Mouse (Mus musculus) limb, embryonic 12.5 days (tissue): Measurements from ENCODE around the gene Pdpk1. TPM values are rescaled to one million over a fixed set of nuclear protein-coding genes. Genes with fewer than 3 reads are reported as not detected.

Experiments used
- ATAC-seq: fragments of 200-750 bp; cut with Nextera tagmentation; 2 replicates; pipeline ENCODE4 v1.8.0; 2017; ENCODE audit warnings: low read depth, moderate TSS enrichment; ENCODE audit not compliant: insufficient number of reproducible peaks, insufficient read depth, low FRiP score, low TSS enrichment
- H3K27ac ChIP-seq: fragments of 300-500 bp; sonication (generic); 2 replicates; pipeline ENCODE4 v1.5.1; 2016; ENCODE audit warnings: mild to moderate bottlenecking, moderate library complexity
- H3K27me3 ChIP-seq: fragments of 300-500 bp; sonication (generic); 2 replicates; pipeline ENCODE4 v1.6.1; 2016; ENCODE audit warnings: mild to moderate bottlenecking, moderate library complexity
- H3K36me3 ChIP-seq: fragments of 300-500 bp; sonication (generic); 2 replicates; pipeline ENCODE4 v1.6.1; 2016; ENCODE audit warnings: mild to moderate bottlenecking, moderate library complexity
- H3K4me1 ChIP-seq: fragments of 300-500 bp; sonication (generic); replicated peaks from 2 replicates; pipeline ENCODE4 v1.6.1; 2016
- H3K4me2 ChIP-seq: fragments of 300-500 bp; sonication (generic); 2 replicates; pipeline ENCODE4 v1.6.1; 2016; ENCODE audit warnings: mild to moderate bottlenecking, moderate library complexity
- H3K4me3 ChIP-seq: fragments of 300-500 bp; sonication (generic); replicated peaks from 2 replicates; pipeline ENCODE4 v1.5.1; 2016; ENCODE audit warnings: mild to moderate bottlenecking
- H3K9ac ChIP-seq: fragments of 300-500 bp; sonication (generic); replicated peaks from 2 replicates; pipeline ENCODE4 v1.6.1; 2016; ENCODE audit warnings: mild to moderate bottlenecking, moderate library complexity
- H3K9me3 ChIP-seq: fragments of 300-500 bp; sonication (generic); 2 replicates; pipeline ENCODE4 v1.6.1; 2016; ENCODE audit warnings: mild to moderate bottlenecking, moderate library complexity
- WGBS: fragments of 180-500 bp; shearing (Covaris S2); methylation state at CpG from one replicate; pipeline ENCODE4 v1.1.7; 2016; 5-methylcytosine and 5-hydroxymethylcytosine counted together
- polyA plus RNA-seq: library from polyadenylated mRNA; unstranded; fragments of >200 nt; fragmentation: Nextera tagmentation; extraction: Ambion mirVana; gene quantifications from 2 replicates; pipeline ENCODE4 v1.2.1, GENCODE M21; 2016

The Pdpk1 gene
- polyA plus RNA-seq, 1 experiment from 2014 or later: 38.5 TPM

DNA sequence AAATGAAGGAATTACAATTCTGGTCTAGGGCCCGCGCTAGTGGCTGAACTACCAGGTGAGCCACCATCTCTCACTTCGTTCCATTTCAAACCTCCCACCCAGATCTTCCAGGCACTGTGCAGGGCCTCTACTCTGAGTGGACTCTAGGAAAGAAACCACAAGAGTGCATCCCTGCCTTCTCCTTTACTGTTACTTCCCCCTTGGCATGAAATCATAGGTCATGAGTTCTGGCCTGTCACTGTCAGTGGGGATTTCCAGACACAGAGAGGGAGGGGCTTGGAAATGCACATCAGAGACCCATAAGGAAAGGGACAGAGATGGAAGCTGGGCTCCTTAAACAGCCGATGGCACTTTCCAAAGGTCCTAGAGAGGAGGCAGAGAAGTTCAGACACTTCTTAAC, 21.0 kb upstream of the Pdpk1 start:
- Histone ChIP-seq H3K27ac (no peak overlapping the region), H3K4me1 (peaks cover 19% of the 10 kb centered on the region), H3K9ac (no peak overlapping the region), H3K27me3 (no peaks in the 10 kb centered on the region), H3K4me3 (no peak overlapping the region), H3K9me3 (no peaks in the 10 kb centered on the region), H3K4me2 (no peak overlapping the region), H3K36me3 (peaks cover 11% of the 10 kb centered on the region)
- no peak for ATAC-seq
- WGBS: 82% methylated on average over 4 of the region's 4 CpGs

DNA sequence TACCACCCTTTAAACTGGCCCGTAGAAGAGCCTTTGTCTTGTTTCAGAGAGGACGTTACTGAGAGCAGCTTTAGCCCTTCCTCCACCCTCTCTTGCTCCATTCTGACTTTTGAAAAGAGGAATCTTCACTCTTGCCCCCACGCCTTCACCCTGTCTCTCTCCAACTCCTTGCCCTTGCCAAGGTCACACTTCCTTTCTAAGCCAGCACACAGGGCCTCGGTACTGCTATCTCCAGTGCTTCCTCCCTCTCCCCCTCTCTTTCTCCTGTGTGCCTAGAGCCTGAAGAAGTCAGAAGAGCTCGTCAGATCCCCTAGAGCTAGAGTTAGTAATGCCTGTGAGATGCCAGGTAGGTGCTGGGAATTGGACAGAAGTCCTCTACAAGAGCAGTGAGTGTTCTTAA, 20.0 kb upstream of the Pdpk1 start:
- Histone ChIP-seq H3K27ac (no peak overlapping the region), H3K4me2 (no peak overlapping the region), H3K9me3 (no peaks in the 10 kb centered on the region), H3K36me3 (peaks cover 18% of the 10 kb centered on the region), H3K4me3 (no peak overlapping the region), H3K9ac (no peak overlapping the region), H3K27me3 (no peaks in the 10 kb centered on the region), H3K4me1 (peaks cover 19% of the 10 kb centered on the region)
- 82% methylated on average over 5 of the region's 5 CpGs for WGBS
- ATAC-seq: no peak

DNA sequence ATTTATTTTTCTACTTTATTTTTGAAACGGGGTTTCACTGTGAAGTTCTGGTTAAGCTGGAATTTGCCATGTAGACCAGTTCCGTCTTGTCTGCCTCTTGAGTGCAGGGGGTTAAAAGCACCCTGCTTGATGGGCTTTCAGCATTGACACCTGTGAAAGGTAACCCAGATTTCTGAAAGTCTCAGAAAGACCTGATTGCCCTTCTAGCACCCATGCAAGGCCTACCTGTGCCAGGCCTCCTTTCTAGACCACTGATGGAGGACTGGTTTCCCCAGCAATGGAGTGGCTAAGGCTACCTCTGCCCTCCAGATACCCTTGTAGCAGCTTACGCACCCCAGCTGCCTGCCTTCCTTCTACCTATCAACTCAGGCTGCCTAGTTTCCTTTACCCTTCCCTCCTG, 19.4 kb upstream of the Pdpk1 start:
- 72% methylated on average over 3 of the region's 3 CpGs for WGBS
- no peak for ATAC-seq
- peaks cover 24% of the 10 kb centered on the region for H3K36me3 ChIP-seq

DNA sequence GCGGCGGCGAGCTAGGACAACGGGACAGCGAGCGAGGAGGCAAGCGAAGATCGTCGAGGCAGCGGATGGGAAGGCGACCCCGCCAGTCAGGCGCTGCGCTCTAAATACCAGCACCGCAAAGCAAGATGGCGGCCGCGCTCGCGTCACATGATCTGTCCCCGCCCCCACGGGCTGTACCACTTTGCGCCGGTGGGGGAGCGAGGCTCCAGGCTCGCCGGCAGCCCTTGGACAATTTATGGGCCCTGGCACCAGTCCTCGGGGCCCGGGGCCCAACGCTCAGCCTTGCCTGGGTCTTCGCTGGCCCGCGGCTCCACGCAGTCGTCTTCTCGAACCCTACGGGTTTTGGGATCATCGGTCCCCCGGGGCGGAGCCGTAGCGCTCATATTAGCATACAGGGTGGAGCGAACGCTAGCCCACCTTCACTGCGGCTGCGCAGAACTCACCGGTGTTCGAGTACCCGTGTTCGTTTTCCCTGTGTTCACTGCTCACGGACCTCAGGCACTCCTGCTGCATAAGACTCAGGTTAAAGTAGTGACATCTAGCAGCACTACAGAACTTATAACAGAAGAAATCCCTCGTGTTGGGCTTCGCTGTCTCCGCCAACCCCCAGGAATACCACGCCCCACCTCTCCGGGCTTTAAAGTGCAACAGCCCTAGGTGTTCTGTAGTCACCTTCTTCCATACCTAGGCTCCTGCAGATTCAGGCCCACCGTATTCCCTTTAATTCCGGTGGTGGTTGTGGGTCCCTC, 18.8 kb upstream of the Pdpk1 start, which contains the start of gene Atp6v0c:
Atp6v0c (minus strand) TSS at position 386 of the 749 bp plus-strand sequence.
- H3K36me3 ChIP-seq: peaks cover 30% of the 10 kb centered on the region
- H3K27ac ChIP-seq: peak within 1 kb of the TSS; percentile 97
- under 1% methylated on average over 58 of the region's 58 CpGs for WGBS
- H3K27me3 ChIP-seq: no peaks in the 10 kb centered on the region
- H3K4me1 ChIP-seq: peaks cover 19% of the 10 kb centered on the region
- peak within 1 kb of the TSS; percentile 85 for H3K9ac ChIP-seq
- H3K4me3 ChIP-seq: peak within 1 kb of the TSS; percentile 88
- ATAC-seq: peak; percentile 85
- no peaks in the 10 kb centered on the region for H3K9me3 ChIP-seq
- H3K4me2 ChIP-seq: peak within 1 kb of the TSS; percentile 92

More for the DNA sequence above, 19.4 kb upstream of the Pdpk1 start:
- Histone ChIP-seq H3K27ac (peak overlapping the region; percentile 97; the same call in 1 of the 2 replicates), H3K9me3 (no peaks in the 10 kb centered on the region), H3K4me2 (peak overlapping the region; percentile 92), H3K27me3 (no peaks in the 10 kb centered on the region), H3K4me1 (peaks cover 19% of the 10 kb centered on the region), H3K4me3 (peak overlapping the region; percentile 88), H3K9ac (peak overlapping the region; percentile 85)

DNA sequence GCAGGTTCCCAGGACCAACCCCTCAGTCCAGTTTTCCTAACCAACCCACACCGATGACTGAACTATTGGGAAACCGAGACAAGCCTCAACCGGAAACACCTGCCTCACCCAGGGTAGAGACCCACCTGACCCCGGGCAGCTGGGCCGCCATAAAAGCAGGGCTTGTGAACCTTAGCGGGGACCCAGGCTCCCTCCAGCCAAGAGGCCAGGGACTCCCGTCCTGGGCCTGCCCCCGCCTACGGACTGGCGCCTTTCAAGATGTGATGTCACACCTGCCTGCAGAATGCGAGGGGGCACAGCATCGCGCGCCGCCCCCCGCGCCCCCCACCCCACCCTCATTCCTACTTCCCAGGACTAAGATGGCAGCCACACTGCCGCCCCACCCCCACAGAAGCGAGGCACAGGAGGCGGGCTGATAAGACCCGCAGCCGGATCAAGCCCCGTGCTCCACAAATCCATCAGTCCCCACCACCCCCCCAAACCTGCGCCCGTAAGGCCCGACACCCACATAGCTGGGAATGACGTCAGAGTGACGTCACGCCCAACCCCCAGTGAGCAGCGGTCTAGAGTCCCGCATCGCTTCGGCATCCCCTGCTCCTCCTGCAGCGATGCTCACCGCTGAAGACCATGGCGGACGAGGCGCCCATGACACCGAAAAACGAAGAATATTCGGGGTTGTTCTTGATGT, 18.0 kb upstream of the Pdpk1 start:
- no peaks in the 10 kb centered on the region for H3K27me3 ChIP-seq
- H3K27ac ChIP-seq: peak overlapping the region; percentile 97
- peak overlapping the region; percentile 85 for H3K9ac ChIP-seq
- ATAC-seq: peak; percentile 52
- peaks cover 19% of the 10 kb centered on the region for H3K4me1 ChIP-seq
- no peaks in the 10 kb centered on the region for H3K9me3 ChIP-seq
- H3K36me3 ChIP-seq: peaks cover 31% of the 10 kb centered on the region
- WGBS: under 1% methylated on average over 39 of the region's 41 CpGs
- H3K4me3 ChIP-seq: peak overlapping the region; percentile 88
- peak overlapping the region; percentile 92 for H3K4me2 ChIP-seq

DNA sequence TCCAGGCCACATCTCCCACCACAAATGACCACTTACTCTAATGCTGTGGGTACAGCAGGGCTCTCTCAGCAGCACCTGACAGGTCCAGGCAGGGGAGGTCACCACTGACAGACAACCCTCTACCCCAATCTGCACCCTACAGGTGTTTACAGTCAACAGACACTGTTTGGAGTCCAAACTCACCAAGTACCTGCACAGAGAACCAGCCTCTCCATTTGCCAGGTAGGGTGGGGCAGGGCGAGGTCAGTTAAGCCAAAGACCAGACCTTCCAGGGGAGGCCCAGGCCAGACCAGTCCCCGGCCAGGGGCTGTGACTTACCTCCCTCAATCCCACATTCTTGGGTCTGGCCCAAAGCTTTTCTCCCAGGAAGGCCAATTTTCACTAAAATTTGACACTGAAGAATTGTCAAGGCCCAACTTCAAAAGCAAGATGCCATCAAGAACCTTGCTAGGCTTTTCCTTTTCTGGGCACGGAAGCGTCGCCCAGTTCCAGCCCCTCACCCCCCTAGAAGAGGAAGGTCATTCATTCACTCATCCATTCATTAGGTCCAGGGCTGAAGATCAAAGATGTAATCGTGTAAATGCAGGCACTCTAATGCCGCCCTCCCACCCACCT, 17.3 kb upstream of the Pdpk1 start:
- Histone ChIP-seq H3K36me3 (peaks cover 31% of the 10 kb centered on the region), H3K27me3 (no peaks in the 10 kb centered on the region), H3K4me2 (peak overlapping the region; percentile 92), H3K27ac (peak overlapping the region; percentile 97), H3K4me1 (peaks cover 21% of the 10 kb centered on the region), H3K9ac (peak overlapping the region; percentile 85), H3K9me3 (no peaks in the 10 kb centered on the region), H3K4me3 (peak overlapping the region; percentile 88)
- ATAC-seq: no peak
- WGBS: 51% methylated on average over 7 of the region's 7 CpGs

DNA sequence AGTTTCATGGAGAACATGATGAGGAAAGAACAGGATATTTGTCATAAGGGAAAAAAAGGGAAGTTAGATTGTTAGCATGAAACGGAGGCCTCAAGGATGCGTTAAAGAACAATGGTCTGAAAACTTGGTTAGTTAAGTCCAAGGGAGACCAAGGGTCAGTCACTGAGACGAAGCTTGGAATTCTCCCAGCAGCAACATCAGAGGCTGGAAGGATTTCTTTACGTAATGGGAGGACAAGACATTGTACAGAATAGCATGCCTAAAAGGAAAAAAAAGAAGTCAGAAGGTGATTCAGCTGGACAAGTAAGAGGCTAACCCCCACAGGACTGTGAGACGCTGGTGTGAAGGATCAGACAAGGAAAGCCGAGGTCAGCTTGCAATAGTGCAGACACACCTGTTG, 16.4 kb upstream of the Pdpk1 start:
- Histone ChIP-seq H3K36me3 (peaks cover 31% of the 10 kb centered on the region), H3K4me2 (peak overlapping the region; percentile 92), H3K27me3 (no peaks in the 10 kb centered on the region), H3K9ac (no peak overlapping the region), H3K27ac (no peak overlapping the region), H3K4me3 (no peak overlapping the region), H3K4me1 (peaks cover 27% of the 10 kb centered on the region), H3K9me3 (no peaks in the 10 kb centered on the region)
- no peak for ATAC-seq
- WGBS: 91% methylated on average over 6 of the region's 6 CpGs

DNA sequence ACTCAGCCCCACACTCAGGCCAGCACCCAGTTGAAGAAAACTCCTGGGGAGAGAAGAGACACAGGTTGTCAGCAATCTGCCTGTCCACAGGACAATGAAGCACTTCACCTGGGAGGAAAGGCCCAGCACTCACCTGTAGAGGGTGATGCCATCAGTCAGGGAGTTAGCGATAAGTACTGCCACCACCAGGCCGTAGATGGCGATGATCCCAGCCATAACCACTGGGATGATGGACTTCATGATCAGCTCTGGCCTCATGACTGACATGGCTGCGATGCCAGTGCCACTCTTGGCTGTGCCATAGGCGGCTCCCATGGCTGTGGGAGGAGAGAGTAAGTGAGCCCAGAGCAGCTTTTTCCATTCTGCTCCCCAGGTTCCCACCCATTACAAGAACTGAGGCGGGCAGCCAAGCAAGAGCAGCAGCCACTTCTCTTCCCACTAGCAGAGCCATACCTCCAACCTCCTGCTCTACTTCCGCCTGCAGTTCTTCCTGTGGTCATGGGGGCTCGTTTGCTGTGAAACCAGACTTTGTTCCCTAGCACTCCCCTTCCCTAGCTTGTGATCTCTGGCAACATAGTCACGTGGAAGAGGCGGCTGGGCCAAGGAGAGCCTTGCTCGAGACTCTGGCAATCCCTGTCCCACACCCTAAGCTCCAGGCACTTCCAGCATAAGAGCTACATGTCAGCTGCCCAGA, 14.0 kb upstream of the Pdpk1 start:
- Histone ChIP-seq H3K27me3 (no peaks in the 10 kb centered on the region), H3K27ac (no peak overlapping the region), H3K36me3 (peaks cover 31% of the 10 kb centered on the region), H3K4me1 (peaks cover 20% of the 10 kb centered on the region), H3K9me3 (no peaks in the 10 kb centered on the region), H3K4me2 (no peak overlapping the region), H3K9ac (no peak overlapping the region), H3K4me3 (no peak overlapping the region)
- 71% methylated on average over 11 of the region's 11 CpGs for WGBS
- no peak for ATAC-seq

DNA sequence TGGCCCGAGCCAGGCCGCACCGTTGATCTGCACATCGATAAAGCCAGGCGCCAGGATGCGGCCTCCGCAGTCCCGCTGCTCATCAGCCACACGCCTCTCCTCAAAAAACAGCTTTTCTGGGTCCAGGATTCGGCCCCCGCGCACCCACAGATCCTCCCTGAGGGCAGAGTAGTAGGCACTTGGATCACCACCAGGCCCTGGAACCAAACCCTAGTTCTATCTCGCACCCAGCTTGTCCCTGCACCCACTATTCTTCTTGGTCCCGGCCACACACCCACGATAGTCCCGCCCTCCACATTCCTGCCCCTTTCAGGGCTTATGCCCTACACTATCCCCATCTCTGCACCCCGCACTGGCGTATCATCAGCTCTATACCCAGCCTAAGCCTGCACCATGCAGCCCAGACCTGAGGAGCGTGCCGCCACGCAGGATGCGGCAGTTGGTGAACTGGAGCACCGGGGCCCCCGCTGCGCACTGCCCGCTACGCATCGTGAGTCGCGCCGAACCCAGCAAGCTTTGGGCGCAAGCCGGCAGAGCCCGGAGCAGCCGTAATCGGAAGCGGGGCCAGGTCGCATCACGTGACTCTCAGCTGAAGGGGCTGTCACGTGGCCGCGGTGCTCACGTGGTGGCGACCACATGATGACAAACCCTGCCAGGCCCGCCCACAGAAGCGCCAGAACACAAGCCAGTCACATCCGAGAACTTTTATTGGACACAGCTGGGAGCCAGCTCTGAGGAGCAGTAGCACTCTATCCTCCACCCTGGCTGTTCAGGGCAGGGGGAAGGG, 12.6 kb upstream of the Pdpk1 start, which contains the start of gene Amdhd2:
Amdhd2 (minus strand) TSS at position 591 of the 787 bp plus-strand sequence.
- Histone ChIP-seq H3K36me3 (peaks cover 32% of the 10 kb centered on the region), H3K27me3 (no peaks in the 10 kb centered on the region), H3K4me3 (peak within 1 kb of the TSS; percentile 81), H3K4me1 (peaks cover 20% of the 10 kb centered on the region), H3K27ac (peak within 1 kb of the TSS; percentile 70; the same call in 1 of the 2 replicates), H3K9ac (peak within 1 kb of the TSS; percentile 81), H3K4me2 (peak within 1 kb of the TSS; percentile 97), H3K9me3 (no peaks in the 10 kb centered on the region)
- 1% methylated on average over 47 of the region's 47 CpGs for WGBS
- peak; percentile 92 for ATAC-seq

DNA sequence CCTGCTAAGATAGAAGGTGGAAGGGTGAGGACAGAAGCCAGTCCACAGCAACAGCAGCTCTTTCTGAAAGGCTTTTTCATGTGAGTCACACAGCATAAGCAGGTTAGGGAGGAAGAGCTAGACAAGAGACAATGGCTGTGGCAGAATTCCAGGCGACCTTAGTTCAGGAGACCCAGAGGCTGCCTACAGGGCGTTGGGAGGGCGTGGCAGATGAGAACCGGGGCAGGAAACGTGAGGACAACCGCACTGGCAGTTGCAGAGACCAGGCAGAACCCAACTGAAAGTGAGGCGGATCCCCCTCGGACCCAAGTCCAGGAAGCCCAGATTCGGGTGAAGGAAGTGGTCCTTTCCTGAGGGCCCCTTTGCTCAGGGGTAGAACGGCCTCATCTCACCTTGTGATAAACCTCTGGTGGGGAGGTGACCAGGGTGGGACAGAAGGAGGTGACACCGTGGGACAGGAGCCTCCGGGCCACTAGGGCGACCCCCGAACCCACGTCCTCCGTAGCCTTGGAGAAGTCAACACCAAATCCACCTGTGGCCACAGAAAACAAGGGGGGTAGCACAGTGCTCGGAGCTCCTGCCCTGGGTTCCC, 12.0 kb upstream of the Pdpk1 start:
- ATAC-seq: 0 out of 2 replicates have a peak, but pooled peaks have one; percentile 36
- H3K4me1 ChIP-seq: peaks cover 13% of the 10 kb centered on the region
- WGBS: 20% methylated on average over 17 of the region's 17 CpGs
- H3K9me3 ChIP-seq: no peaks in the 10 kb centered on the region
- no peak overlapping the region for H3K27ac ChIP-seq
- H3K27me3 ChIP-seq: no peaks in the 10 kb centered on the region
- H3K9ac ChIP-seq: peak overlapping the region; percentile 81
- H3K4me2 ChIP-seq: peak overlapping the region; percentile 97
- peak overlapping the region; percentile 81 for H3K4me3 ChIP-seq
- peaks cover 36% of the 10 kb centered on the region for H3K36me3 ChIP-seq
